Mouse (Mus musculus) neural tube, embryonic 15.5 days (tissue): ENCODE measurements around the gene AI413582. TPM values are rescaled to one million over a fixed set of nuclear protein-coding genes. Genes with fewer than 3 reads are reported as not detected.

Source experiments
- ATAC-seq: fragments of 200-750 bp; cut with Nextera tagmentation; 2 replicates; pipeline ENCODE4 v1.8.0; 2017; ENCODE audit warnings: mild to moderate bottlenecking, moderate TSS enrichment, moderate library complexity; ENCODE audit not compliant: low FRiP score
- H3K27ac ChIP-seq: fragments of 300-500 bp; sonication (generic); replicated peaks from 2 replicates; pipeline ENCODE4 v1.5.1; 2015; ENCODE audit warnings: mild to moderate bottlenecking, inconsistent platforms
- H3K27me3 ChIP-seq: fragments of 300-500 bp; sonication (generic); replicated peaks from 2 replicates; pipeline ENCODE4 v1.6.1; 2015; ENCODE audit warnings: inconsistent platforms
- H3K36me3 ChIP-seq: fragments of 300-500 bp; sonication (generic); 2 replicates; pipeline ENCODE4 v1.6.1; 2015; ENCODE audit warnings: inconsistent platforms
- H3K4me1 ChIP-seq: fragments of 300-500 bp; sonication (generic); 2 replicates; pipeline ENCODE4 v1.6.1; 2015; ENCODE audit warnings: inconsistent platforms
- H3K4me2 ChIP-seq: fragments of 300-500 bp; sonication (generic); 2 replicates; pipeline ENCODE4 v1.6.1; 2015; ENCODE audit warnings: inconsistent platforms, mild to moderate bottlenecking, moderate library complexity
- H3K4me3 ChIP-seq: fragments of 300-500 bp; sonication (generic); replicated peaks from 2 replicates; pipeline ENCODE4 v1.5.1; 2015; ENCODE audit warnings: mild to moderate bottlenecking, inconsistent platforms
- H3K9ac ChIP-seq: fragments of 300-500 bp; sonication (generic); replicated peaks from 2 replicates; pipeline ENCODE4 v1.6.1; 2015; ENCODE audit warnings: mild to moderate bottlenecking, inconsistent platforms
- H3K9me3 ChIP-seq: fragments of 300-500 bp; sonication (generic); replicated peaks from 2 replicates; pipeline ENCODE4 v1.6.1; 2016; ENCODE audit warnings: inconsistent platforms
- WGBS: fragments of 180-500 bp; shearing (Covaris S2); methylation state at CpG from one replicate; pipeline ENCODE4 v1.1.7; 2015; ENCODE audit warnings: mixed read lengths; 5-methylcytosine and 5-hydroxymethylcytosine counted together
- polyA plus RNA-seq: library from polyadenylated mRNA; unstranded; fragments of >200 nt; fragmentation: Nextera tagmentation; extraction: Ambion mirVana; gene quantifications from 2 replicates; pipeline ENCODE4 v1.2.1, GENCODE M21; 2015

The AI413582 gene
- polyA plus RNA-seq = 70.8 and 74.9 TPM in 2 replicates

GRCm38 (mm10) chr17:27565163-27565941 is at the start of gene AI413582:
Gene AI413582 (minus strand): TSS chr17:27565756.
- Histone ChIP-seq H3K36me3 (peaks cover 8% of the 10 kb centered on the region; the same call in 1 of the 2 replicates), H3K4me3 (peak within 1 kb of the TSS; percentile 79), H3K4me1 (peaks cover 41% of the 10 kb centered on the region), H3K27ac (peak within 1 kb of the TSS; percentile 80), H3K27me3 (no peaks in the 10 kb centered on the region), H3K9ac (peak within 1 kb of the TSS; percentile 79), H3K4me2 (peak within 1 kb of the TSS; percentile 88), H3K9me3 (no peaks in the 10 kb centered on the region)
- WGBS = under 1% methylated on average over 58 of the region's 58 CpGs
- ATAC-seq = peak; percentile 95

- Histone ChIP-seq H3K27me3 (no peaks in the 10 kb centered on the region), H3K4me1 (peaks cover 52% of the 10 kb centered on the region), H3K4me2 (no peak overlapping the region), H3K9ac (no peak overlapping the region), H3K4me3 (no peak overlapping the region), H3K27ac (no peak overlapping the region; the same call in 1 of the 2 replicates), H3K9me3 (no peaks in the 10 kb centered on the region), H3K36me3 (peaks cover 11% of the 10 kb centered on the region; the same call in 1 of the 2 replicates)
- no peak for ATAC-seq
- WGBS = 61% methylated on average over 4 of the region's 4 CpGs
These were observed 47.5 kb upstream of the AI413582 start for GRCm38 (mm10) chr17:27613016-27613415.

GRCm38 (mm10) chr17:27611994-27612393 is 46.4 kb upstream of the AI413582 start:
- no peak overlapping the region for H3K4me3 ChIP-seq
- H3K4me2 ChIP-seq = no peak overlapping the region; the same call in 1 of the 2 replicates
- peaks cover 52% of the 10 kb centered on the region for H3K4me1 ChIP-seq
- H3K9me3 ChIP-seq = no peaks in the 10 kb centered on the region
- WGBS = 81% methylated on average over 5 of the region's 5 CpGs
- H3K27ac ChIP-seq = 0 out of 2 replicates have a peak overlapping the region, but pooled peaks have one; percentile 4
- H3K9ac ChIP-seq = no peak overlapping the region
- ATAC-seq = no peak
- peaks cover 7% of the 10 kb centered on the region; the same call in 1 of the 2 replicates for H3K36me3 ChIP-seq
- no peaks in the 10 kb centered on the region for H3K27me3 ChIP-seq

GRCm38 (mm10) chr17:27611519-27611884 is 45.9 kb upstream of the AI413582 start:
- Histone ChIP-seq H3K4me2 (no peak overlapping the region; the same call in 1 of the 2 replicates), H3K4me3 (no peak overlapping the region)

GRCm38 (mm10) chr17:27610679-27611518 is 45.3 kb upstream of the AI413582 start:
- no peaks in the 10 kb centered on the region for H3K9me3 ChIP-seq
- H3K4me3 ChIP-seq = no peak overlapping the region
- ATAC-seq = no peak
- no peak overlapping the region for H3K4me2 ChIP-seq
- H3K27ac ChIP-seq = peak overlapping the region; percentile 51
- H3K27me3 ChIP-seq = no peaks in the 10 kb centered on the region
- peaks cover 4% of the 10 kb centered on the region; the same call in 1 of the 2 replicates for H3K36me3 ChIP-seq
- H3K9ac ChIP-seq = no peak overlapping the region; the same call in 1 of the 2 replicates
- H3K4me1 ChIP-seq = peaks cover 60% of the 10 kb centered on the region
- 65% methylated on average over 10 of the region's 10 CpGs for WGBS

More at GRCm38 (mm10) chr17:27611519-27611884, 45.9 kb upstream of the AI413582 start:
- no peaks in the 10 kb centered on the region for H3K9me3 ChIP-seq
- no peak for ATAC-seq
- H3K27ac ChIP-seq = peak overlapping the region; percentile 4; the same call in 1 of the 2 replicates
- peaks cover 5% of the 10 kb centered on the region; the same call in 1 of the 2 replicates for H3K36me3 ChIP-seq
- 65% methylated on average over 3 of the region's 3 CpGs for WGBS
- H3K9ac ChIP-seq = no peak overlapping the region
- no peaks in the 10 kb centered on the region for H3K27me3 ChIP-seq
- peaks cover 56% of the 10 kb centered on the region for H3K4me1 ChIP-seq

- Histone ChIP-seq H3K9ac (no peak overlapping the region), H3K27ac (no peak overlapping the region; the same call in 1 of the 2 replicates), H3K4me3 (no peak overlapping the region), H3K4me2 (no peak overlapping the region), H3K27me3 (no peaks in the 10 kb centered on the region), H3K36me3 (peaks cover 4% of the 10 kb centered on the region; the same call in 1 of the 2 replicates), H3K4me1 (peaks cover 65% of the 10 kb centered on the region), H3K9me3 (no peaks in the 10 kb centered on the region)
- no peak for ATAC-seq
- WGBS = 86% methylated on average over 7 of the region's 7 CpGs
These were observed 44.0 kb upstream of the AI413582 start for GRCm38 (mm10) chr17:27609576-27609975.

GRCm38 (mm10) chr17:27603522-27604234 is 38.1 kb upstream of the AI413582 start:
- peaks cover 67% of the 10 kb centered on the region for H3K4me1 ChIP-seq
- H3K4me2 ChIP-seq = no peak overlapping the region
- no peaks in the 10 kb centered on the region for H3K9me3 ChIP-seq
- no peaks in the 10 kb centered on the region for H3K27me3 ChIP-seq
- ATAC-seq = no peak
- no peak overlapping the region for H3K4me3 ChIP-seq
- H3K36me3 ChIP-seq = peaks cover 4% of the 10 kb centered on the region; the same call in 1 of the 2 replicates
- WGBS = 58% methylated on average over 21 of the region's 21 CpGs
- H3K27ac ChIP-seq = peak overlapping the region; percentile 38; the same call in 1 of the 2 replicates
- H3K9ac ChIP-seq = no peak overlapping the region

GRCm38 (mm10) chr17:27603036-27603435 is 37.5 kb upstream of the AI413582 start:
- H3K9ac ChIP-seq = no peak overlapping the region
- peaks cover 72% of the 10 kb centered on the region for H3K4me1 ChIP-seq
- no peak overlapping the region for H3K4me2 ChIP-seq
- ATAC-seq = no peak
- WGBS = 81% methylated on average over 2 of the region's 2 CpGs
- H3K36me3 ChIP-seq = peaks cover 2% of the 10 kb centered on the region; the same call in 1 of the 2 replicates
- H3K4me3 ChIP-seq = no peak overlapping the region
- no peaks in the 10 kb centered on the region for H3K9me3 ChIP-seq
- peak overlapping the region; percentile 38; the same call in 1 of the 2 replicates for H3K27ac ChIP-seq
- H3K27me3 ChIP-seq = no peaks in the 10 kb centered on the region

- H3K4me2 ChIP-seq = no peak overlapping the region
- ATAC-seq = no peak
- no peak overlapping the region for H3K27ac ChIP-seq
- H3K36me3 ChIP-seq = peaks cover 12% of the 10 kb centered on the region
- H3K9ac ChIP-seq = no peak overlapping the region
- no peak overlapping the region for H3K4me3 ChIP-seq
- 63% methylated on average over 5 of the region's 5 CpGs for WGBS
- H3K4me1 ChIP-seq = peaks cover 76% of the 10 kb centered on the region
- no peaks in the 10 kb centered on the region for H3K27me3 ChIP-seq
- no peaks in the 10 kb centered on the region for H3K9me3 ChIP-seq
These were observed 35.3 kb upstream of the AI413582 start for GRCm38 (mm10) chr17:27600869-27601268.

GRCm38 (mm10) chr17:27600286-27600685 is 34.7 kb upstream of the AI413582 start:
- WGBS = 83% methylated on average over 3 of the region's 3 CpGs
- Histone ChIP-seq H3K4me1 (peaks cover 76% of the 10 kb centered on the region), H3K27ac (no peak overlapping the region), H3K4me2 (no peak overlapping the region), H3K27me3 (no peaks in the 10 kb centered on the region), H3K36me3 (peaks cover 18% of the 10 kb centered on the region), H3K9me3 (no peaks in the 10 kb centered on the region), H3K9ac (no peak overlapping the region), H3K4me3 (no peak overlapping the region)
- ATAC-seq = no peak
